Mouse (Mus musculus) hindbrain, postnatal 0 days (tissue): ENCODE measurements around the gene Hbb-bh1. TPM values are rescaled to one million over a fixed set of nuclear protein-coding genes. Genes with fewer than 3 reads are reported as not detected.

ENCODE experiments used
- ATAC-seq: fragments of 200-750 bp; cut with Nextera tagmentation; 2 replicates; pipeline ENCODE4 v1.8.0; 2017; ENCODE audit warnings: mild to moderate bottlenecking, moderate TSS enrichment, moderate library complexity
- DNase-seq: peaks from one replicate; pipeline ENCODE4 v3.0.0-alpha.2; 2015; ENCODE audit warnings: low spot score
- H3K27ac ChIP-seq: fragments of 300-500 bp; sonication (generic); 2 replicates; pipeline ENCODE4 v1.5.1; 2014; ENCODE audit warnings: mild to moderate bottlenecking
- H3K27me3 ChIP-seq: fragments of 300-500 bp; sonication (generic); 2 replicates; pipeline ENCODE4 v1.6.1; 2014; ENCODE audit warnings: low read length, mixed read lengths; ENCODE audit not compliant: insufficient read depth
- H3K36me3 ChIP-seq: fragments of 300-500 bp; sonication (generic); 2 replicates; pipeline ENCODE4 v1.6.1; 2014; ENCODE audit warnings: low read length, mixed read lengths; ENCODE audit not compliant: insufficient read depth
- H3K4me1 ChIP-seq: fragments of 300-500 bp; sonication (generic); 2 replicates; pipeline ENCODE4 v1.6.1; 2014; ENCODE audit warnings: antibody characterized with exemption, low read length, mixed read lengths; ENCODE audit not compliant: insufficient read depth
- H3K4me2 ChIP-seq: fragments of 300-500 bp; sonication (generic); 2 replicates; pipeline ENCODE4 v1.6.1; 2014; ENCODE audit warnings: low read depth, mild to moderate bottlenecking, low read length, moderate library complexity, mixed read lengths
- H3K4me3 ChIP-seq: fragments of 300-500 bp; sonication (generic); 2 replicates; pipeline ENCODE4 v1.5.1; 2014; ENCODE audit warnings: low read length
- H3K9ac ChIP-seq: fragments of 300-500 bp; sonication (generic); replicated peaks from 2 replicates; pipeline ENCODE4 v1.6.1; 2014; ENCODE audit warnings: mild to moderate bottlenecking, low read length, moderate library complexity, mixed read lengths
- H3K9me3 ChIP-seq: fragments of 300-500 bp; sonication (generic); 2 replicates; pipeline ENCODE4 v1.6.1; 2016; ENCODE audit warnings: low read length, mixed read lengths
- CTCF ChIP-seq: IDR thresholded peaks from 2 replicates; pipeline ENCODE4 v1.5.1; 2016; ENCODE audit warnings: antibody characterized with exemption, control low read depth, low read depth
- WGBS: fragments of 180-500 bp; shearing (Covaris S2); extraction: QIAGEN DNeasy Blood & Tissue Kit; methylation state at CpG from one replicate; pipeline ENCODE4 v1.1.7; 2014; 5-methylcytosine and 5-hydroxymethylcytosine counted together
- polyA plus RNA-seq: library from polyadenylated mRNA; unstranded; fragments of >200 nt; fragmentation: Nextera tagmentation; extraction: Ambion mirVana; gene quantifications from 2 replicates; pipeline ENCODE4 v1.2.1, GENCODE M21; 2015
- total RNA-seq: library from RNA; depleted of rRNA; stranded (reverse); fragments of >200 nt; gene quantifications from 2 replicates; pipeline ENCODE4 v1.2.3, GENCODE M21; 2014; rRNA removed

Gene Hbb-bh1
- total RNA-seq: not detected in 2 replicates
- polyA plus RNA-seq: not detected in 2 replicates

- DNase-seq (no peak), ATAC-seq (no peak)
- 78% methylated on average over 2 of the region's 2 CpGs for WGBS
- Histone ChIP-seq H3K27me3 (no peaks in the 10 kb centered on the region), H3K4me3 (no peak within 1 kb of the TSS), H3K27ac (no peak within 1 kb of the TSS), H3K36me3 (no peaks in the 10 kb centered on the region), H3K9ac (no peak within 1 kb of the TSS), H3K9me3 (no peaks in the 10 kb centered on the region), H3K4me2 (no peak within 1 kb of the TSS), H3K4me1 (no peaks in the 10 kb centered on the region)
- TF ChIP-seq CTCF: no peak
Measured at GRCm38 (mm10) chr7:103843034-103843433, at the start of gene Hbb-bh1. Hbb-bh1 (minus strand) TSS chr7:103843164.

DNA sequence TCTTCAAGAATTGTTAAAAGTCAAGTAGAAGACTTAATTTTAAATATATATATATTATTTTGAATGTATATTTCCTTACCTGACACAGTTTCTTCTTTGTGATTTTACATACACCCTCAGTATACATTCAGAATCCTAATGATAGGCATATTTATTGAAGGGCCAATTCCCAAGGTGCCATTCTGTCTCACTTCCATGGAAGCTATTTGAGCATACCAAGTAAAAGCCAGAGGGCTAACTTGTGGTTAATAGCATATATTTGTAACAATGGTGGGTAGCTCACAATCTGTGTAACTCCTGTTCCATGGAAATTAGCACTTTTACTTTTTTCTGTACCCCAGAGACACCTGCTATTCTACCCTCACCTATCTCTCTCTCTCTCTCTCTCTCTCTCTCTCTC lies 43.2 kb upstream of the Hbb-bh1 start, which contains the start of gene Olfr66:
Gene Olfr66, minus strand, starts transcription at position 101 of the 400 bp plus-strand sequence.
- Histone ChIP-seq H3K27me3 (no peaks in the 10 kb centered on the region), H3K36me3 (no peaks in the 10 kb centered on the region), H3K4me3 (no peak within 1 kb of the TSS), H3K9me3 (no peaks in the 10 kb centered on the region), H3K4me1 (no peaks in the 10 kb centered on the region), H3K9ac (no peak within 1 kb of the TSS), H3K4me2 (no peak within 1 kb of the TSS), H3K27ac (no peak within 1 kb of the TSS)
- DNase-seq: no peak
- TF ChIP-seq CTCF: no peak
- ATAC-seq: no peak

- Histone ChIP-seq H3K9ac (no peak overlapping the region), H3K4me3 (no peak overlapping the region), H3K9me3 (no peaks in the 10 kb centered on the region), H3K4me2 (no peak overlapping the region), H3K27me3 (no peaks in the 10 kb centered on the region), H3K36me3 (no peaks in the 10 kb centered on the region), H3K4me1 (no peaks in the 10 kb centered on the region), H3K27ac (no peak overlapping the region)
- ATAC-seq (no peak), DNase-seq (no peak)
- no peak for TF ChIP-seq CTCF
- WGBS: 92% methylated on average over 2 of the region's 2 CpGs
Measured at GRCm38 (mm10) chr7:103877093-103877492, 34.1 kb upstream of the Hbb-bh1 start.

- ATAC-seq: no peak
- peak; percentile 2 for DNase-seq
- Histone ChIP-seq H3K9ac (no peak overlapping the region), H3K4me1 (no peaks in the 10 kb centered on the region), H3K4me2 (no peak overlapping the region), H3K9me3 (no peaks in the 10 kb centered on the region), H3K27ac (no peak overlapping the region), H3K36me3 (no peaks in the 10 kb centered on the region), H3K4me3 (no peak overlapping the region), H3K27me3 (no peaks in the 10 kb centered on the region)
- peak; percentile 36 for TF ChIP-seq CTCF
- 50% methylated on average over 5 of the region's 5 CpGs for WGBS
Measured at GRCm38 (mm10) chr7:103874451-103874850, 31.5 kb upstream of the Hbb-bh1 start.

DNA sequence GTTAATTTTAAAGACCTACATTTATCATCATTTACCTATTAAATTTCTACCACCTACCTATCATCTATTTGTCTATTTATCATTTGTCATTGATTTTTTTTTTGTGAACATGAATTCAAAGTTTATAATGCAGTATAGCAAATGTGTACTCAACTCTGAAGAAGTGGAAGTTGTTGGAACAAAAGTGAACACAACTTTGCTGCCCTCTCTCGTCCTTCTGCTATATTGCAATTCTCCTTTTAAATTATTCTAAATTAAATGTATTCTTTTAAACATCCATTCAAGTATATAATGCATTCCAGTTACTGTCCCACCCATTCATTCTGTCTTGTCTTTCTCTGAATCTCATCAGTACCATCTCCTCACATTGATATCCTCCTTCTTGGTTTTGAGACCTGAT lies 30.1 kb upstream of the Hbb-bh1 start:
- H3K9me3 ChIP-seq: no peaks in the 10 kb centered on the region
- H3K4me3 ChIP-seq: no peak overlapping the region
- no peak overlapping the region for H3K4me2 ChIP-seq
- TF ChIP-seq CTCF: peak; percentile 65
- WGBS: 7% methylated on average over 1 of the region's 1 CpGs
- no peak overlapping the region for H3K27ac ChIP-seq
- no peaks in the 10 kb centered on the region for H3K27me3 ChIP-seq
- ATAC-seq (no peak), DNase-seq (peak; percentile 62)
- H3K36me3 ChIP-seq: no peaks in the 10 kb centered on the region
- H3K4me1 ChIP-seq: no peaks in the 10 kb centered on the region
- H3K9ac ChIP-seq: no peak overlapping the region

DNA sequence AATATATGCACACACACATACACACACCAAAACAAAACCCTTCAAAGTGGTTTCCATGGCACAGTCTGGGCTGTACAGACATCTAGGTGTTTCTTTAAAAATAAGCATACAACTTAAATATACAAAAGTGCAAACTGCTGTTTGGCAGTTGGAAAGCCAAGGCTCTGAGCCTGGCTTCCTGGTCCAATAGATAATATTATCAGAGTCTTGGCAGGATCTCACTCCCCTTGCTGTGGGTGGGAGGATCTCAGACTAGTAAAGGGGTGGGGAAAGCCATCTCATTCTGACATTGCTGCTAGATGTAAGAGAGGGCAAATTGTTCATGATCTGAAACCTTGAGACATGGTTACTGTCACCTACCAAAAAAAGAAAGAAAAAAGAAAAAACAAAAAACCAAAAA lies 27.7 kb upstream of the Hbb-bh1 start:
- no peaks in the 10 kb centered on the region for H3K4me1 ChIP-seq
- no peak overlapping the region for H3K9ac ChIP-seq
- H3K27me3 ChIP-seq: no peaks in the 10 kb centered on the region
- no peaks in the 10 kb centered on the region for H3K9me3 ChIP-seq
- no peak for TF ChIP-seq CTCF
- H3K4me3 ChIP-seq: no peak overlapping the region
- ATAC-seq (no peak), DNase-seq (no peak)
- H3K4me2 ChIP-seq: no peak overlapping the region
- H3K27ac ChIP-seq: no peak overlapping the region
- H3K36me3 ChIP-seq: no peaks in the 10 kb centered on the region

DNA sequence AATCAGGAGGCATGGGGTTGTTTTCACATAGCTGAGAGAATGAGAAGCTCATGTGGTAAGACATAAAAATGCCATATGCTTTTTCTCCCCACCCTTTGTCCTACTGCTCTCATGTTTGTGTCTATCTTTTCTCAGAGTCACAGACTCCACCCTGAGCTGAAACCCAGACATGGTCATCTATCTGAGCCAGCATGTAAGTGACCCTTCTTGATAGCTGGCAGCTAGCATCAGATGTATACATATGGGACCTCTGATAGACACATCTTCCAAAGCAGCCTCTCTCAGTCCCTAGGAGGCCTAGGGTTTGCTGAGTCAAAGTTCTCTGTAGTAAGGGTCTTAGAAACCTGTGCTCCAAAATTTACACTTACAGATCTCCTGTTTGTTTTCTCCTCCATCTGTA lies 22.8 kb upstream of the Hbb-bh1 start:
- no peaks in the 10 kb centered on the region for H3K27me3 ChIP-seq
- H3K9ac ChIP-seq: no peak overlapping the region
- DNase-seq (no peak), ATAC-seq (no peak)
- no peak overlapping the region for H3K4me3 ChIP-seq
- no peak overlapping the region for H3K27ac ChIP-seq
- no peak for TF ChIP-seq CTCF
- no peaks in the 10 kb centered on the region for H3K9me3 ChIP-seq
- H3K36me3 ChIP-seq: no peaks in the 10 kb centered on the region
- no peak overlapping the region for H3K4me2 ChIP-seq
- H3K4me1 ChIP-seq: no peaks in the 10 kb centered on the region
